Mouse (Mus musculus) neural tube, embryonic 14.5 days (tissue): ENCODE results near the gene Gm17606. TPM values are rescaled to one million over a fixed set of nuclear protein-coding genes. Genes with fewer than 3 reads are reported as not detected.

Experiments
- ATAC-seq: fragments of 200-750 bp; cut with Nextera tagmentation; 2 replicates; pipeline ENCODE4 v1.8.0; 2017; ENCODE audit warnings: low read depth, mild to moderate bottlenecking, moderate TSS enrichment, moderate library complexity
- H3K27ac ChIP-seq: fragments of 300-500 bp; sonication (generic); 2 replicates; pipeline ENCODE4 v1.5.1; 2014; ENCODE audit warnings: low read depth, mild to moderate bottlenecking, control low read depth, low read length, moderate library complexity, mixed read lengths
- H3K27me3 ChIP-seq: fragments of 300-500 bp; sonication (generic); 2 replicates; pipeline ENCODE4 v1.6.1; 2014; ENCODE audit warnings: low read length; ENCODE audit not compliant: control insufficient read depth, insufficient read depth
- H3K36me3 ChIP-seq: fragments of 300-500 bp; sonication (generic); 2 replicates; pipeline ENCODE4 v1.6.1; 2014; ENCODE audit warnings: low read length, mixed read lengths; ENCODE audit not compliant: control insufficient read depth, insufficient read depth
- H3K4me1 ChIP-seq: fragments of 300-500 bp; sonication (generic); 2 replicates; pipeline ENCODE4 v1.6.1; 2014; ENCODE audit warnings: low read length; ENCODE audit not compliant: control insufficient read depth, insufficient read depth
- H3K4me2 ChIP-seq: fragments of 300-500 bp; sonication (generic); 2 replicates; pipeline ENCODE4 v1.6.1; 2014; ENCODE audit warnings: mild to moderate bottlenecking, low read depth, low read length, control low read depth
- H3K4me3 ChIP-seq: fragments of 300-500 bp; sonication (generic); 2 replicates; pipeline ENCODE4 v1.5.1; 2014; ENCODE audit warnings: low read depth, low read length, control low read depth, mixed read lengths
- H3K9ac ChIP-seq: fragments of 300-500 bp; sonication (generic); replicated peaks from 2 replicates; pipeline ENCODE4 v1.6.1; 2014; ENCODE audit warnings: low read depth, mild to moderate bottlenecking, control low read depth, low read length, mixed read lengths
- H3K9me3 ChIP-seq: fragments of 300-500 bp; sonication (generic); 2 replicates; pipeline ENCODE4 v1.6.1; 2016; ENCODE audit warnings: low read length; ENCODE audit not compliant: control insufficient read depth
- WGBS: fragments of 180-500 bp; shearing (Covaris S2); extraction: QIAGEN DNeasy Blood & Tissue Kit; methylation state at CpG from one replicate; pipeline ENCODE4 v1.1.7; 2014; 5-methylcytosine and 5-hydroxymethylcytosine counted together
- polyA plus RNA-seq: library from polyadenylated mRNA; unstranded; fragments of >200 nt; fragmentation: Nextera tagmentation; extraction: Ambion mirVana; gene quantifications from 2 replicates; pipeline ENCODE4 v1.2.1, GENCODE M21; 2014

Gm17606 gene
- polyA plus RNA-seq, 1 experiment from 2014 or later, result not detected

DNA sequence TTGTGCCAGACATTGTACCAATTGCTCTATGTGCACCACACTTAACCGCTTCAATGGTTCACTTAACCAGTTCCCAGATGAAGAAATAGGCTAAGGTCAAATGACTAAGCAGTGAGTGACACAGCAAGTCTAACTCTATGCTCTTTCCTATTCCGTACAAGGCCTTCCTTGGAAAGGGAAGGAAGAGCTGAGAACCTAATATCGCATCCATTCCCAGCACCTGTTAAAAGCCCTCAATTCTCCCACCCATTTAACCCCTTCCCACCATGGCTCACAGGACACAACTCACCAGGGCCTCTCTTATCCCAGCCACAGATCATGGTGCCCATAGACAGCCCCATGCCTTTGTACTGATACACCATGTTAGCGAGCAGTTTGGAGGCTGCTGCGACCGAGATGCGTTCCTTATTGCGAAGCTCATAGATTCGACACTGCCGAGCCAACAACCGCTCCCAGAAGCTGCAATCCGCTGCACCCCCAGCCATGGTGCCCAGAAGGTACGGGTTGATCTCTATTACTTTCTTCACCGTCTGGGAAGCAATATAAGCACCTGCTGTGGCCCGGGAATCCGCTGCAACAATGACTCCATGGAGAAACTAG, 24.4 kb upstream of the Gm17606 start:
- Histone ChIP-seq H3K4me1 (peaks cover 7% of the 10 kb centered on the region; the same call in 1 of the 2 replicates), H3K27me3 (no peaks in the 10 kb centered on the region), H3K4me2 (no peak overlapping the region; the same call in 1 of the 2 replicates), H3K4me3 (no peak overlapping the region), H3K36me3 (peaks cover 15% of the 10 kb centered on the region; the same call in 1 of the 2 replicates), H3K27ac (no peak overlapping the region), H3K9me3 (no peaks in the 10 kb centered on the region), H3K9ac (no peak overlapping the region)
- WGBS, result 93% methylated on average over 16 of the region's 16 CpGs
- no peak for ATAC-seq

DNA sequence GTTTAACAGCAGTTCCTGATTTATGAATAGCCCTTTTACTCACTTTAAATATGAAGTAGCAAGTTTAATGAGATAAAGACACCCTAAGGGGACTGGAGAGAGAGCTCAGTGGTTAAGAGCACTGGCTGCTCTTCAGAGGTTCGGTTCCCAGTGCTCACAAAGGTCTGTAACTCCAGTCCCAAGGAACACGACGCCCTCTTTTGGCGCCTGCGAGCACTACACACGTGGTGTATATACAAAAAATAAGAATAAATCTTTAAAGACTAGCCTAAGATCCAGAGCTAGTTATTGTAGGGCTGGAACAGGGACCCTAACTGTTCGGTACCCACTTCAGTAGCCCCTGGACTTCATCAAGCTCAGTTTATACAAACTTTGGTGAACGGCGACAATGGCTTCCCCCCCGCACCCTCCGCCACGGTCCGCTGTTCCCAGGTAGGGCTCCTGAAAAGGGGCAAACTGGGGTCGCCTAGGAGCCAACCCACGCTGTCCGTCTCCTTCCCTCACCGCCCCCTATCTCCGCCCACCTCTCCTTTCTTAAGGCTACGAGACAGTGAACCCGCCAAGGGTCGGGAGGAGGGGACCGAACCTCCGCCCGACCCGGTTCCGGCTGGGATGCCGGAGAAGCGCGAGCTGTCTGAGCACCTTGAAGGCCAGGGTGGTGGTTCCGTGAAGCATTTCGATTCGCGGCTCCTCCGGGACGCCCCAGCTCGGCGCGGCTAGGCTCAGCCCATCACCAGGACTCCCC, 23.4 kb upstream of the Gm17606 start:
- Histone ChIP-seq H3K27me3 (no peaks in the 10 kb centered on the region), H3K4me1 (peaks cover 7% of the 10 kb centered on the region; the same call in 1 of the 2 replicates), H3K4me3 (peak overlapping the region; percentile 80), H3K4me2 (peak overlapping the region; percentile 83), H3K9me3 (no peaks in the 10 kb centered on the region), H3K36me3 (peaks cover 9% of the 10 kb centered on the region; the same call in 1 of the 2 replicates), H3K9ac (peak overlapping the region; percentile 85), H3K27ac (peak overlapping the region; percentile 78)
- ATAC-seq, result peak; percentile 72
- WGBS, result 2% methylated on average over 36 of the region's 38 CpGs

DNA sequence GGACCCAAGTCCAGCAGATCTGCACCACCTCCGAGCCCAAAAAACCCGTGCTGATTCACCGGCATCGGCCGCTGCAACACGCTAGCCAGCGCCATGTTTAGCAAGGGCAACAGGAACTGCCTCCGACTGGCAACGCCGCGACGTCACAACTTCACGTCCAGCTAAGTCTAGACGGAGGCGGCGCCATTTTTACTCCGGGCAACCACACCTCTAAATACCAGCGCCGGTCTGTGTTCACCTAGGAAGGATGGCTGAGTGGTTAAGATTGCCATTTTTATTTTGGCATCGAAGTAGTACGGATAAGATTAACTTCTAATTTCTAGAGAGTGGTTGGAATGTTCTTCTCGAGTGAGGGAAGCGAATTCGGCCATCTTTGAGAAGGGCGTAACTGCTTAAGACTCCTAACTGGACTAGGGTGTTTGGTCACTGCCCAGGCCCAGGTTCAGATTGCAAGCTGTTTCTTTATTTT, 22.8 kb upstream of the Gm17606 start, which contains the start of gene Psmb5:
Psmb5 (minus strand) TSS at position 126 of the 469 bp plus-strand sequence.
- ATAC-seq, result peak; percentile 88
- H3K9ac ChIP-seq, result peak within 1 kb of the TSS; percentile 85
- under 1% methylated on average over 22 of the region's 25 CpGs for WGBS
- no peaks in the 10 kb centered on the region for H3K27me3 ChIP-seq
- 0 out of 2 replicates have a peak, but pooled peaks cover 6% of the 10 kb centered on the region for H3K36me3 ChIP-seq
- H3K9me3 ChIP-seq, result no peaks in the 10 kb centered on the region
- H3K4me1 ChIP-seq, result peaks cover 7% of the 10 kb centered on the region; the same call in 1 of the 2 replicates
- peak within 1 kb of the TSS; percentile 80 for H3K4me3 ChIP-seq
- peak within 1 kb of the TSS; percentile 78 for H3K27ac ChIP-seq
- peak within 1 kb of the TSS; percentile 83 for H3K4me2 ChIP-seq

DNA sequence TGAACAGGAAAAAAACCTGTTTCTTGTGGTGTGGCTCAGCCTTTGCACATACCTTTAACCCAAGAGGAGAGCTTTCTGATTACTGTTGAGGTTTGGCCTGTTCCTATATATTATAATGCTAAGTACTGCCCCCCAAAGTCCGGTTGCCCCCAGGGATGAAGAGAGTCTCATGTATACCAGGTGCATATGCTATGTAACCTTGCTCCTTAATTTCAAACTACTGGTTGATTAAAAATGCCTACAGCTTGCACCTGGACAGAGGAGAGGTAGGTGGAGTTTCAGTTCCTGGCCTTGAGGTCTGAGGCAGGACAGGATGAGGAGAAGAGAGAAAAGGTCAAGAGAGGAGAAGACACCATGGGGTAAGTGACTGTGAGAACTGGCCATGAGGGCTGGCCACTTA, 19.6 kb upstream of the Gm17606 start, which contains the start of gene Psmb11:
Psmb11 (plus strand) TSS at position 301 of the 400 bp plus-strand sequence.
- no peak within 1 kb of the TSS for H3K4me3 ChIP-seq
- no peaks in the 10 kb centered on the region for H3K36me3 ChIP-seq
- H3K9ac ChIP-seq, result no peak within 1 kb of the TSS
- WGBS, result 92% methylated on average over 1 of the region's 1 CpGs
- no peak within 1 kb of the TSS for H3K27ac ChIP-seq
- no peak within 1 kb of the TSS for H3K4me2 ChIP-seq
- peaks cover 7% of the 10 kb centered on the region; the same call in 1 of the 2 replicates for H3K4me1 ChIP-seq
- no peak for ATAC-seq
- H3K9me3 ChIP-seq, result no peaks in the 10 kb centered on the region
- H3K27me3 ChIP-seq, result no peaks in the 10 kb centered on the region

DNA sequence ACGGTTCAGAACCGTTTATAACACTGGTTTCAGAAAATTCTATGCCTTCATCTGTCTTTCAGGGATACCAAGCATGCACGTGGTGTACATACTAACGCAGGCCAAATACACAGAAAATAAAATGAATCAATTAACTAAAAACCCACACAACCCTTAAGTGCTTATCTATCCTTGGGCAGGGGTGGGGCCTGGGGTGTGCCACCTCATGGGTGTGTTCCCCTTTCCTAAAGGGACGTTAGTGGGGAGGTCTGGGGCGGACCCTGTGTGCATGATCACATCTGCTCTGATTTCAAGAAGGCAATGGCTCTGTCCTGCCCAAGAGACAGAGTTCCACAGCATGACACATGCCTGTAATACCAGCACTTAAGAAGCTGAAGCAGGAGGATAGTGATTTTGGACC, 17.4 kb upstream of the Gm17606 start:
- no peak overlapping the region for H3K4me2 ChIP-seq
- 86% methylated on average over 6 of the region's 6 CpGs for whole genome bisulfite sequencing
- no peaks in the 10 kb centered on the region for H3K4me1 ChIP-seq
- no peak overlapping the region for H3K4me3 ChIP-seq
- no peaks in the 10 kb centered on the region for H3K36me3 ChIP-seq
- no peak overlapping the region for H3K9ac ChIP-seq
- H3K27me3 ChIP-seq, result no peaks in the 10 kb centered on the region
- H3K27ac ChIP-seq, result no peak overlapping the region
- no peak for ATAC-seq
- H3K9me3 ChIP-seq, result no peaks in the 10 kb centered on the region

DNA sequence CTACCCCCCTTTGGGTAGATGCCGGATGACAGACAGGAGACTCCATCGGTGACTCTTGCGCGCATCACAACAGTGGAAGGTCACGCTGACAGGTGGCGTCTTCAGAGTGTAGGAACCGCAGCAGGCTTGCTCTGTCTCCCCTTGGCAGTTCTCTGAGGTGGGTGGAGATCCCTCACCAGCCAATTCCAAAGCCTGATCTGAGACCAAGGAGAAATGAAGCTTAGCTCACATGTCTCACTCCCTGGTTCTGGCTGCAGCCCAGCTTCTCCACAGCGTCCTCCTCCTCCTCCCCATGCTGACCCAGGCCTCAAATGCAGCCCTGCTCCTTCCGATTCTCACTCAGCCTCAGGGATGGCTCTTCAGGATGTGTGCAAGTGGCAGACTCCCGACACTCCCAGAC, 15.8 kb upstream of the Gm17606 start:
- H3K4me2 ChIP-seq, result no peak overlapping the region
- 78% methylated on average over 10 of the region's 10 CpGs for WGBS
- H3K27me3 ChIP-seq, result no peaks in the 10 kb centered on the region
- no peak overlapping the region for H3K9ac ChIP-seq
- no peaks in the 10 kb centered on the region for H3K4me1 ChIP-seq
- no peak overlapping the region for H3K4me3 ChIP-seq
- H3K36me3 ChIP-seq, result no peaks in the 10 kb centered on the region
- H3K27ac ChIP-seq, result no peak overlapping the region
- no peak for ATAC-seq
- H3K9me3 ChIP-seq, result no peaks in the 10 kb centered on the region

DNA sequence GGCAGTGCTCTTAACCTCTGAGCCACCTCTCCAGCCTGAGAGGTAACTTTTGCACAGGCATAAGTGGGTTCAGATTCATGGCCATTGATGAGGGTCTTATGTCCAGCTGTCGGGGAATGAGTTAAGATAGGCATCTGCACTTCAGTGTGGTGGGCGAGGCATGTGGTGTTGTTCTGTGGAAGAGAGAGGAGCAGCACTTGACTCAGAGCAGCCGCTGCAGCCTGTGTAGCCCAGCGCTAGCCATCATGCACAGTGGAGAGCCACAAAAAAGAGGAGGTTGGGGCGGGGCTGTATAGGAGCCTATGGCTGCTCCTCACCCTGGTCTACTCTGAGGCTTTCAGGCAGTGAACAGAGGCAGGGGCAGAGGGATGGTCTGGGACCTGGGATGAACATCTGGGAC, 12.6 kb upstream of the Gm17606 start:
- H3K27me3 ChIP-seq, result no peaks in the 10 kb centered on the region
- no peaks in the 10 kb centered on the region for H3K4me1 ChIP-seq
- H3K27ac ChIP-seq, result no peak overlapping the region
- 72% methylated on average over 5 of the region's 5 CpGs for WGBS
- H3K4me3 ChIP-seq, result no peak overlapping the region
- H3K9me3 ChIP-seq, result no peaks in the 10 kb centered on the region
- ATAC-seq, result no peak
- H3K36me3 ChIP-seq, result peaks cover 18% of the 10 kb centered on the region
- no peak overlapping the region for H3K4me2 ChIP-seq
- no peak overlapping the region for H3K9ac ChIP-seq

DNA sequence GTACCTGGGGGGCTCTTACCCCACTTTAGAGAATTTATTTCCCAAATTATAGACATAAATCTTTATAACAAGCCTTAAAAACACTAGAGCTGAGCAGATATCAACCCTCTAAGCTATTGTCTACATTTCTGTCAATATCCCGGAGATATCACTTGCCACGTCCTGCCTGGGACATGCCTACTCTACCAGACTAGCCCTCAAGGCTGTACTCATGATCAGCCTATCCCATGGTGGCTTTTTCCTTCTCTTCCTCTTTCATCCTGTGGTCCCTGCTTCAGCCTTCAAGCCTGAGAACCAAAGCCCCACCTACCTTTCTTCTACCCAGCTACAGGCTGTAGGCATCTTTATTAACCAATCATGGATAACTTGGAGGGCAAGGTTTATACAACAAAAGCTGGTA, 11.0 kb upstream of the Gm17606 start:
- no peak overlapping the region for H3K27ac ChIP-seq
- no peak for ATAC-seq
- no peak overlapping the region for H3K4me3 ChIP-seq
- H3K9ac ChIP-seq, result no peak overlapping the region
- H3K36me3 ChIP-seq, result peaks cover 26% of the 10 kb centered on the region
- H3K27me3 ChIP-seq, result no peaks in the 10 kb centered on the region
- H3K4me1 ChIP-seq, result no peaks in the 10 kb centered on the region
- no peak overlapping the region for H3K4me2 ChIP-seq
- WGBS, result 95% methylated on average over 2 of the region's 2 CpGs
- H3K9me3 ChIP-seq, result no peaks in the 10 kb centered on the region
